Mouse (Mus musculus): ENCODE data around the gene Syn2.
A peak's percentile ranks its signal among the peaks of the same experiment; 100 is the strongest.
"Not testable (repeated sequence)": the region's sequence is repeated elsewhere in the genome, so short reads cannot be mapped to it uniquely, and the experiment has no call there.

The Syn2 gene

GRCm38 (mm10) chr6:115174845-115175244, 40.1 kb downstream of the Syn2 start:
- DNase-seq (ENCODE audit: low spot score in 2 of 2) = no peak

GRCm38 (mm10) chr6:115178826-115179225, 44.1 kb downstream of the Syn2 start:
- no peak for DNase-seq (ENCODE audit: low spot score in 2 of 2)

- DNase-seq (ENCODE audit: low spot score in 2 of 2) = no peak
Measured at GRCm38 (mm10) chr6:115181094-115181493, 46.4 kb downstream of the Syn2 start.

- DNase-seq (ENCODE audit: low spot score in 2 of 2) = no peak
Measured at GRCm38 (mm10) chr6:115191111-115191510, 56.4 kb downstream of the Syn2 start.

- no peak for DNase-seq (ENCODE audit: low spot score in 2 of 2)
Measured at GRCm38 (mm10) chr6:115200753-115201152, 66.1 kb downstream of the Syn2 start.

GRCm38 (mm10) chr6:115203029-115203428, 68.3 kb downstream of the Syn2 start:
- no peak for DNase-seq (ENCODE audit: low spot score in 2 of 2)

GRCm38 (mm10) chr6:115210187-115210586, 75.5 kb downstream of the Syn2 start:
- DNase-seq (ENCODE audit: low spot score in 2 of 2) = no peak

GRCm38 (mm10) chr6:115210820-115211219, 76.1 kb downstream of the Syn2 start:
- DNase-seq (ENCODE audit: low spot score in 2 of 2) = no peak

GRCm38 (mm10) chr6:115212132-115212903, 77.6 kb downstream of the Syn2 start:
- no peak for DNase-seq (ENCODE audit: low spot score in 2 of 2)

GRCm38 (mm10) chr6:115213129-115213528, 78.4 kb downstream of the Syn2 start:
- DNase-seq (ENCODE audit: low spot score in 2 of 2) = no peak

GRCm38 (mm10) chr6:115221215-115221641, 86.5 kb downstream of the Syn2 start:
- DNase-seq (ENCODE audit: low spot score in 2 of 2) = no peak

- DNase-seq (ENCODE audit: low spot score in 2 of 2) = no peak
Measured at GRCm38 (mm10) chr6:115225519-115225918, 90.8 kb downstream of the Syn2 start.

- DNase-seq (ENCODE audit: low spot score in 2 of 2) = no peak
Measured at GRCm38 (mm10) chr6:115227043-115227442, 92.3 kb downstream of the Syn2 start, which contains the start of gene Gm17482. Gene Gm17482, plus strand, starts transcription at chr6:115227343.

- DNase-seq (ENCODE audit: low spot score in 2 of 2) = peak; percentile 9 to 32
Measured at GRCm38 (mm10) chr6:115227529-115227928, 92.8 kb downstream of the Syn2 start.

- DNase-seq (ENCODE audit: low spot score in 2 of 2) = no peak
Measured at GRCm38 (mm10) chr6:115230557-115230956, 95.9 kb downstream of the Syn2 start.

GRCm38 (mm10) chr6:115231836-115232235, 97.1 kb downstream of the Syn2 start:
- no peak for DNase-seq (ENCODE audit: low spot score in 2 of 2)

GRCm38 (mm10) chr6:115232562-115232961, 97.9 kb downstream of the Syn2 start:
- no peak for DNase-seq (ENCODE audit: low spot score in 2 of 2)

- DNase-seq (ENCODE audit: low spot score in 2 of 2) = no peak
Measured at GRCm38 (mm10) chr6:115238031-115239027, 103.6 kb downstream of the Syn2 start.

GRCm38 (mm10) chr6:115239335-115239734, 104.6 kb downstream of the Syn2 start:
- DNase-seq (ENCODE audit: low spot score in 2 of 2) = no peak

GRCm38 (mm10) chr6:115240431-115240830, 105.7 kb downstream of the Syn2 start:
- not testable (repeated sequence) for DNase-seq (ENCODE audit: low spot score in 2 of 2)

GRCm38 (mm10) chr6:115241131-115241699, 106.5 kb downstream of the Syn2 start:
- DNase-seq (ENCODE audit: low spot score in 2 of 2) = no peak

GRCm38 (mm10) chr6:115241939-115242338, 107.2 kb downstream of the Syn2 start:
- no peak for DNase-seq (ENCODE audit: low spot score in 2 of 2)
